Mouse (Mus musculus) bone marrow macrophage, adult 2 months (primary cell): Measurements from ENCODE around the gene A2ml1. TPM values are rescaled to one million over a fixed set of nuclear protein-coding genes. Genes with fewer than 3 reads are reported as not detected.
"Not testable (repeated sequence)": the region's sequence is repeated elsewhere in the genome, so short reads cannot be mapped to it uniquely, and the experiment has no call there.

Experiments
- H3K27ac ChIP-seq: 2 replicates; pipeline ENCODE4 v1.5.1; 2012; ENCODE audit warnings: low read depth, low read length; ENCODE audit not compliant: insufficient read depth
- H3K4me1 ChIP-seq: 2 replicates; pipeline ENCODE4 v1.6.1; 2012; ENCODE audit warnings: low read length; ENCODE audit not compliant: control insufficient read depth, insufficient read depth
- H3K4me3 ChIP-seq: 2 replicates; pipeline ENCODE4 v1.5.1; 2012; ENCODE audit warnings: mild to moderate bottlenecking, low read length, moderate library complexity; ENCODE audit not compliant: insufficient read depth
- CTCF ChIP-seq: IDR thresholded peaks from 2 replicates; pipeline ENCODE4 v1.5.1; 2012; ENCODE audit warnings: low read depth, mild to moderate bottlenecking, low read length, moderate library complexity
- POLR2A ChIP-seq: IDR thresholded peaks from 2 replicates; pipeline ENCODE4 v1.6.1; 2012; ENCODE audit warnings: mild to moderate bottlenecking, low read depth, low read length, borderline replicate concordance
- polyA plus RNA-seq: library from polyadenylated mRNA; stranded (reverse); fragments of >200 nt; gene quantifications from 2 replicates; pipeline ENCODE4 v1.2.4, GENCODE M21; 2012; ENCODE audit not compliant: missing spikeins, insufficient read depth, insufficient read length

Gene A2ml1
- polyA plus RNA-seq, result 0.84 TPM in 1 of 2 replicates, not detected in the other

DNA sequence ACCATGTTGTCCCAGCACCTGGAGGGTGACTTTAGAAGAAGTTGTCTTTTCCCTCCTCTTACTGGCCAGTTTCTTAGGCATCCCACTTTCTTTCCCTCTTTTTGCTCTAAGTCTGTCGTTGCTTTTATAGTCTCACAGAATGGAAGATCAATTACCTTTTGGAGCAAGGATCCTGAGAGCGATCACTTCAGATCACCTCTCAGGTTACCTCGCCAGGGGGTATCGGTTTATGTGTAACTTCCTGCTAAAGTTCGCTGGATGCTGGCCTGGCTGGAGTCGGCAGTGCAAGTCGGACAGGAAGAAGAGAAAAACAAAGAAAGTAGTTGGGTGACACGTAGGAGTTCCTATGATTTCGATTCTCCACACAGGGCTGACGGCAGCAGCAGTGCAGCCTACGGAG lies at the start of gene A2ml1:
A2ml1 (minus strand) TSS at position 101 of the 400 bp plus-strand sequence.
- no peak within 1 kb of the TSS for H3K27ac ChIP-seq
- TF ChIP-seq POLR2A, result no peak
- no peak for TF ChIP-seq CTCF
- no peaks in the 10 kb centered on the region for H3K4me1 ChIP-seq
- H3K4me3 ChIP-seq, result no peak within 1 kb of the TSS

GRCm38 (mm10) chr6:128629771-128630739 lies 48.6 kb upstream of the A2ml1 start:
- not testable (repeated sequence) for H3K4me3 ChIP-seq, H3K27ac ChIP-seq, H3K4me1 ChIP-seq
- TF ChIP-seq CTCF, result peak; percentile 19; the same call in 1 of the 2 replicates

DNA sequence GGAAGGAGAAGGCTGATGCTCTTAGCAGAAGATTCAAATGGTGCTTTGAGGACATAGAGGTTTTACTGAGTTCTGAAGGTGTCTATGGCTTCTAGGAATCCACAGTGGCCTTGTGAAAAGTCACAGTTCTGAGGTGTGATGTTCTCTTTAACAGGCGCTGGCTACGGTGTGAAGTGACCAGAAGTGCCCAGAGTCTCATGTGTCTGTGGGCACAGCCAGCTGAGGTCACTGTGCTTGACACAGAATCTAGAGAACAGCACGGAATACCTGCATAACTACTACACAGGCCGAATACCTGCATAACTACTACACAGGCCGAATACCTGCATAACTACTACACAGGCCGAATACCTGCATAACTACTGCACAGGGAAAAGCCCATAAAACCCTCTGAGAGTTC lies 43.8 kb upstream of the A2ml1 start:
- H3K4me3 ChIP-seq, H3K4me1 ChIP-seq, H3K27ac ChIP-seq: not testable (repeated sequence)

- Histone ChIP-seq H3K27ac (no peak overlapping the region), H3K4me3 (no peak overlapping the region), H3K4me1 (no peaks in the 10 kb centered on the region)
- TF ChIP-seq POLR2A (no peak), CTCF (no peak)
These were observed 43.0 kb upstream of the A2ml1 start for GRCm38 (mm10) chr6:128624425-128624824.

DNA sequence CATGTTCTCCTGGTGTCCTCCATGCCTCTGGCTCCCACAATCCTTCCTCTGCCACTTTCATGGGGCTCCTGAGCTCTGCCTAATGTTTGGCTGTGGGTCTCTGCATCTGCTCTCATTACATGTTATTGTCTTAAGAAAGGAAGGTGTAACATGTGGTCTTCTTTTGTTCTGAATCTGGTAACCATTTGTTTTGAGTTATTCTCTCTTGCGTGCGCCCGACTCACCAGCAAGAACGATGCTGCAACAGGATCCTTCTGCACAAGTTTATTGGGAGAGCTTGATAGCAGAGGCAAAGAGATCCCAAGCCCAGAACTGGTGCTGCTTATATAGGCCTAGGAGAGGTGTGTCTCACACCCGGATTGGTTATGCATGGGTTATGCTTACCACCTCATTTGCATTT lies 42.0 kb upstream of the A2ml1 start, which contains the start of gene Klrb1a:
Klrb1a (minus strand) TSS at position 101 of the 400 bp plus-strand sequence.
- H3K4me1 ChIP-seq, H3K27ac ChIP-seq, H3K4me3 ChIP-seq: not testable (repeated sequence)

DNA sequence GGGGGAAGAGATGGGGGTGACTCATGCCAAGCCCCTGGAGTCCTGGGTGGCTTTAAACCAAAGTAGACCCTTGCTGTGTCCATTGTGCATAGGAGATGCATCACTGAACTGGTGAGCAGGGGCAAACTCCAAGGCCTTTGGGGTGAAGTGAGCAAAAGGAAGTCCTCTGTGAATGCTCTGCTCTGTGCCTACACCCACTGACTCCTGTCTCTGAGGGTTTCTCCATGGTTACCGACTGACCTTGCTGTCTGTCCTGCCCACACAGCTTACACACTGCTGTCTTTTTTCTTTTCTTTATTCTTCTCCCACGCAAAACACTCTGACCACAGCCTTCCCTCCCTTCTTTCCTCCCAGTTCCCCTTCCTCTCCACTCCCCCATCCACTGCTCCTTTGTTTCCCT lies 41.3 kb upstream of the A2ml1 start:
- H3K27ac ChIP-seq, result no peak overlapping the region
- TF ChIP-seq POLR2A (no peak), CTCF (no peak)

GRCm38 (mm10) chr6:128606350-128606749 lies 24.9 kb upstream of the A2ml1 start:
- Histone ChIP-seq H3K27ac (no peak overlapping the region), H3K4me1 (no peaks in the 10 kb centered on the region), H3K4me3 (no peak overlapping the region)
- TF ChIP-seq POLR2A, result no peak

More for the DNA sequence above, 41.3 kb upstream of the A2ml1 start:
- Histone ChIP-seq H3K4me1 (no peaks in the 10 kb centered on the region), H3K4me3 (no peak overlapping the region)

DNA sequence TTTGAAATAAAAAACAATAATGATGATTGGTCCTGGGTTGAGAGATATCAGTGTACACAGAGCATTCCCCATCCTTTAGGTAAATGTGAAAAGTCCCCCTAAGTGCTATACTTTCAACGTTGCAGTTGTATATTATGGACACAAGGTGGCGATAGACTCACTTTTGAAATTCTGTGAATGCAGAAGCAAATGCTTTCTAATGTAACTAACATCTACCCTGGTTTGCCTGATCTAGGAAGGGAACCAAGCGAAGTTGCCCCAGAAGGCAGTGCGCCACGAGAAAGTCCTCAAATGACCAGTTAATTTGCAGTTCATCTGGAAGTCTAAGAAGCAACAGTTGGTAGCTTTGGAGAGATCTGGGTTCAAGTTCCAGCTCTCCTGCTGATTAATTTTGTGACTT lies 23.1 kb upstream of the A2ml1 start:
- no peaks in the 10 kb centered on the region for H3K4me1 ChIP-seq
- no peak for TF ChIP-seq CTCF
- TF ChIP-seq POLR2A, result no peak
- no peak overlapping the region for H3K27ac ChIP-seq

DNA sequence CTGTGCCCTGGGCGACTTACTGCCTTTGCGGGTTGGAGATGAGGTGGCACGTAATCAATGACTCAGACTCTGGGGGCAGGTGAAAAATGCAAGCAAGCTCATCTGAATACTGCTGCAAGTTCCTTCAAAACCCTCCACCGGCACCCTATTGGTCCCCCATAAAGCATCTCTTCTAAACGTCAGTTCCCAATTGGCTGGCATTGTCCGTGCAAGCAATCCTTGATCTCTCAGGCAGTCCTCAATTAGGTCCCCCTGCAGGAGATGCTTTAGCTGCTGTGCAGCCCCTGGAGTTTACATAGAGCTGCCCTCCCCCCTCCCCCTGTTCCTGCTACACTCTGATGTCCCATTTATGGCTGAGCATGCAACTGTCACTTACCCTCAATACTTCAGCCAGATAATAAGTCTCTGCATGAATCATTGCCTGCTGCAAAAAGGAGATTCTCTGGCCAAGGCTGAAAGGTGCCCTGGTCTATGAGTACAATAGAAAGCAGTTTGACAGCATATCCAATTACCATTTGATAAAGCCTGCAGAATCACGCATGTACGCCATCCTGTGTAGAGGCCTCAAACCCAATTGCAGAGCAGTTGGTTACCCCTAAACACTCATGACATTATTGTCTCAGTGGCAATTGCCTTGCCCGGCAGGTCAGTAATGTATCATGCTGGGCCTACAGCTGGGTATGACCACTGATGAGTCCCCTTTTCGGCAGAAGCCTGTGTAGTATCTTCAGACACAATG lies 21.2 kb upstream of the A2ml1 start:
- TF ChIP-seq POLR2A, result no peak
- TF ChIP-seq CTCF, result no peak
- H3K4me1 ChIP-seq, result no peaks in the 10 kb centered on the region
- H3K27ac ChIP-seq, result no peak overlapping the region
- no peak overlapping the region for H3K4me3 ChIP-seq

More for the DNA sequence above, 23.1 kb upstream of the A2ml1 start:
- H3K4me3 ChIP-seq, result no peak overlapping the region

- no peak for TF ChIP-seq POLR2A
- TF ChIP-seq CTCF, result no peak
- H3K27ac ChIP-seq, result no peak overlapping the region
- no peaks in the 10 kb centered on the region for H3K4me1 ChIP-seq
- no peak overlapping the region for H3K4me3 ChIP-seq
These were observed 20.6 kb upstream of the A2ml1 start for GRCm38 (mm10) chr6:128602026-128602425.
